Mouse (Mus musculus): ENCODE measurements around the gene Tyro3.

DNA sequence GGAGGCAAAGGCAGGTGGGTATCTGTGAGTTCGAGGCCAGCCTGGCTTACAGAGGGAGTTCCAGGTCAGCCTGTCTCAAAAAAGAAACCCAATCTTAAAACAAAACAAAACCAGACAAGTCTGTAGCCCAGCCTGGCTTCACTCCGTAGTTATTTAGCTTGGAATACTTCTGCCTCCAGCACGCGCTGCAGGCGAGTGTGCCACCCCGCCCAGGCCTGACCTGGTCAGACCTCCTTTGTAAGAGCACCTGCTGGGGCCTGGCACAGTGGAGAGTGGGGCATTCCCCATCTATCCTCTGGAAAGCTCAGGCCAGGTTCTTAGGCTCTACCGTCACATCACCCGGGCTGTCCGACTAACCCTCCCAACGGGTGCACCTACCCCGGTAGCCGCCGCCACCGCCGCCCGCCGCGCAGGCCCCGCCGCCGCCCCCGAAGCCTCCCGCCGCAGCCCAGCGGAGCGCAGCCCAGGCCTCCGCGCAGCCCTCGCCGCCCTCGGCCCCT is 39.9 kb upstream of the Tyro3 start:
- TF ChIP-seq POLR2A (IDR thresholded peaks at IDR 0.05; ENCODE audit: low read depth, low read length), result no peak
- no peak for TF ChIP-seq CTCF (IDR thresholded peaks at IDR 0.05; ENCODE audit: borderline replicate concordance, insufficient read depth, low read length)

All from embryonic fibroblast, embryonic 13.5 days (primary cell).